Mouse (Mus musculus) right cerebral cortex, postnatal 25 days (tissue): Measurements from ENCODE around the gene Usp21.

Experiments used
- DNase-seq: peaks from one replicate; pipeline ENCODE4 v3.0.0; 2022

The Usp21 gene

DNA sequence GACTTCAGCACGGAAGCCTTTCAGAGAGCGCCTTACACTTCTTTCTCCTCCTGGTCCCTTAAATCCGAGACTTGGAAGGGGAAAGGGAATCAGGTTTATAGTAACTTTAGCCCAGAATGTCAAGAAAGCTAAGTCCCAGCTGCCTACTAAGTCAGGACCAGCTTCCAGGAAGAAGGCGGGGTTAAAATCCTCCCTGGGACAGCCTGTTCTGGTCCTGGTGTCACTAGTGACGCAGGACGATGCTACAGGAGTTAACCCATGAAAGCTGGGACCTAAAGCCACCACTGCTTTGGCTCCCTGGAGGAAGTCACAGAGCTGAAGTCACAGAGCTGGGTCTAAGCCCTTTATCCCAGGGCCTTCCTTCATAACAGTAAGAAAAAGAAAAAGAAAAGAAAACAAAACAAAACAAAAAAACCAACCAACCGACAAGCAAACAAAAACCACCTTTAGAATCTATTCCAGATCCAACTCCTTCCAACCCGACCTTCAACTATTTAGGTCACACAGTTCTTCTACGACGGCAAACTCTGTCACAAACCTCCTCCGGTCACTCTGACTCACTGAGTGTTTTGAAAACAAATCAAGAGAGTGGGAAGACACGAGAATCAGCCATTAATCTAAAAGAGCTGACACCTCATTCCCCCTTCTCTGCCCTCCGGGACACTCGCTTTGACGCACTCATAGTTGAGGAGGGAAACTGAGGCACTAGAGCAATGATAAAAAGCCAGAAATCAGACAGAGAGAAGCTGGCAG lies 47.6 kb downstream of the Usp21 start:
- no peak for DNase-seq

DNA sequence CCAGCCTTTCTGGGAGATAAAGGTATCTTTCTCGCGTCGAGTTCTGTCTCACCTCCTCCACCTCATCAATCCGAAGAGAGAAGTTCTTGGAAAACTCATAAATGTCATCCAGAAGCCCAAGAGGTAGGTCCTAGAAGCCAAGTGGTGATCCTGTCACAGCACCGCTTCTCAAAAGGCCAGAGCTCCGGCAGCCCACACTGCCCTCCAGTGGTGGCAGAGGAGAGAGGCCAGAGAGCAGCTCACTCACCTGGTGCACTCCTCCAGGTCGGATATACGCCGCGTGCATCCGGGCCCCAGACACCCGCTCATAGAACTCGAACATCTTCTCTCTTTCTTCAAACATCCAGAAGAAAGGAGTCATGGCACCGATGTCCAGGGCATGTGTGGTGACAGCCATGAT lies 49.3 kb downstream of the Usp21 start:
- DNase-seq, result no peak

DNA sequence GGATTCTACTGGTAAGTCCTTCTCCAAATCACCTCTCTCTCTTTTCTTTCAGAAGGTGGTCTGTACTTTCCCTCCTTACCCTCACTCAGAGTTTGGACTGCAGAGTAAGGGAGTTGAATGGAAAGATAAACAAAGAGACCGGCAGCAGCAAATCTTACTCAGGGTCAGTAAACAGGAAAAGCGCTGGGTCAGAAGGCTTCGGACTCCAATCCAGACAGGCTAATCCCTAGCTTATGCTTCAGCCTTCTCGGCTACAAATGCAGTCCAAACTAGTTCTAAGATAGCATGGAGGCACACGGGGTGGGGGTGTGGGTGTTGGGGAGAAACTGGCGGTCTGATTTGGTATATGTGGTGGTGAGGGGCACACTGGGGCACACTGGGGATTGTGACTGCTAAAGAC lies 50.4 kb downstream of the Usp21 start:
- no peak for DNase-seq

- no peak for DNase-seq
These were observed 52.0 kb downstream of the Usp21 start for GRCm38 (mm10) chr1:171235791-171236190.

GRCm38 (mm10) chr1:171234538-171234937 lies 53.3 kb downstream of the Usp21 start:
- no peak for DNase-seq

DNA sequence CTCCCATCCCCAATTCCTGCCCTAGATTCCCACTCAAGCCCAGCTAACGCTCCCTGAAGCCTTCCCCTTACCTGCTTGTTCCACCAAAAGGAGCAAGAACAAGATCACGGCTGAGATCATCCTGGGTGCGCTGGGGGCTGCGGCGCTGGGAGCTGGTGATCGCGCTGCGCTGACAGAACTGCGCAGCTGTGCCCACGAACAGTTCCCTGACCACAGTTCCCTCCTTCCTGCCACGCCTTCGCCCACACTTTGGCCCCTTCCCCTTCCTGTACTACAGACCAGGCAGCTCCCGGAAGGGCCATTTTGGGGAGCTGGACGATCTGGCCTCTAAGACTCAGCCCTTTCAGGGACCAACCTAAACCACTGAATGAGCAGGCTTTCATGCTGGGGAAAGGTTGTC lies 53.7 kb downstream of the Usp21 start, which contains the start of gene Fcer1g:
Gene Fcer1g, minus strand, starts transcription at position 240 of the 400 bp plus-strand sequence.
- no peak for DNase-seq

DNA sequence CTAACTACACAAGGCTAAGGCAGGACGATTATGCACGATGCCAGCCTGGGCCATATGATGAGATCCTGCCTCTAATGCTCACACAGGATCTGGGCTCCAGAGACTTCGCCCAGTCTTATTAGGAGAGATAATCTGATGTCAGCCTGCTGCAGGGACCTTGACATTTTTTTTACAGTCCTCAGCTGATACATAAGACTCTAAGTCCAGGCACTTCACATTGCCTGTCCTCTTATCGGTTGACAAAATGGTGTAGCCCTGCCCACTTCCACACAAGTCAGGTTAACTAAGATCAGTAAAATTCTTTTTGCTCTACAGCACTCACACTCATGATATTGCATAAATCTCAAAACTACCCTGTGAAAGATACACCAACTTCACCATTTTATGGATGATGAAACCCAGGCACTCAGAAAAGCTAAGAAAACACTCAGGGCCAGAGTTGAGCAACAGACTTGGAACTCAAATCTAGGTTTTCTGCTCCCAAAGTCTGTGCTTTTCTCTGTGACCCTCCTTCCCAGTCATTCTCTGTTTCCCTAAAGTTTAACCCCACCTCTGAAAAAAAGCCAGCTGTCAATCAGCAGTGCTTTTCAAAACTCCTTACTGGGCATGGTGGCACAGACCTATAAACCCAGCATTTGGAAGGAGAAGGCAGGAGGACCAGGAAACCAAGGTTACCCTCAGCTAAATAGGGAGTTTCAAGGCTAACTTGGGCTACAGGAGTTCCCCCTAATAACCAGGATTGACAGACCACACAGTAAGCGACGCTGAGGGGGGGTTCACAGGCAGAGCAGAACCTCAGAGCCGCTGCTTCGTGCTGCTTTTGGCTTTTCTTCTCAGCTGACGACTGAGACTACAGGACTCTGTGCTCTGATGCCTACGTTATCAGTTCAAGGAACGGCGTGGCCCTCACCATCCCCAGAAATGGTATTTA lies 54.7 kb downstream of the Usp21 start:
- DNase-seq, result no peak

- no peak for DNase-seq
These were observed 55.4 kb downstream of the Usp21 start for GRCm38 (mm10) chr1:171232348-171232747.
